Comparison of ENCODE assay signal across 28 mouse cellular contexts in the genomic region with DNA sequence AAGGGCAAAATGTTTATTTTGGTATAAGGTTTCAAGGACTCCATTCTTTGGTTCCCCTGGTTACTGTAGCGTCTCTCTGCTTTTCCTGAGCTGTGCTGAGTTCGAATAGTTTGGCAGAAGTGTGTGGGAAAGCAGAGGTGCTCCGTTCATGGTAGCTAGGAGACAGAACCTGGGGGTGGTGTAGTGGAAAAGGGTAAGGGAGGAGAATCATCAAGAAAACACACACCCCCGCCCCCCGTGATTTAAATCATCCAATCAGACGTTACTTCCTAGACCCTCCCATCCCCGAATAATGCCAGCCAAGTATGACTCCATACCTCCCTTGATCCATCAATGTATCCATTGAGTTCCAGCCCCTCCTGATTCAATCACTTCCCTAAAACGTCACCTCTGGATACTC.
DNase-seq lines count a peak whose midpoint lies in the region; ATAC-seq lines count a peak whose summit lies in the region.
"Had no signal": no experiment of that assay in that cellular context is flagged by ENCODE, and none has a peak within 500 bp of the region (broad histone marks: within the 10 kb centered on the region; RNA-seq: fewer than 3 reads in every experiment).

No protein-coding gene starts in this region.

- ATAC-seq in hindbrain, embryonic 11.5 days (ENCODE audit: low FRiP score), result no peak
- ATAC-seq: forebrain, embryonic 16.5 days; liver, embryonic 12.5 days; liver, postnatal 0 days; midbrain, embryonic 13.5 days had no signal

- no peaks in the 10 kb centered on the region for H3K9me3 ChIP-seq in hindbrain, embryonic 10.5 days
- no peaks in the 10 kb centered on the region for H3K9me3 ChIP-seq in hindbrain, embryonic 11.5 days (ENCODE audit: control insufficient read depth, low read length)
- H3K9me3 ChIP-seq: heart, embryonic 13.5 days; limb, embryonic 12.5 days; liver, embryonic 12.5 days; neural tube, embryonic 15.5 days had no signal

- WGBS in hindbrain, embryonic 10.5 days, result 92% methylated on average over 8 of the region's 8 CpGs
- 90% methylated on average over 8 of the region's 8 CpGs for WGBS in hindbrain, embryonic 11.5 days

- H3K27ac ChIP-seq in hindbrain, embryonic 10.5 days, result peak overlapping the region; percentile 83; the same call in 1 of the 2 replicates
- no peak overlapping the region for H3K27ac ChIP-seq in hindbrain, embryonic 11.5 days (ENCODE audit: low read depth, low read length)
- H3K27ac ChIP-seq: embryonic facial prominence, embryonic 13.5 days; forebrain, embryonic 10.5 days; heart, embryonic 13.5 days; limb, embryonic 12.5 days; liver, embryonic 12.5 days had no signal

- H3K4me2 ChIP-seq in hindbrain, embryonic 11.5 days (replicated peaks; ENCODE audit: low read depth, low read length), result no peak overlapping the region
- H3K4me2 ChIP-seq: embryonic facial prominence, embryonic 13.5 days; heart, embryonic 13.5 days; limb, embryonic 12.5 days; liver, embryonic 12.5 days; midbrain, embryonic 13.5 days; neural tube, embryonic 15.5 days had no signal

- no peak overlapping the region for H3K4me3 ChIP-seq in hindbrain, embryonic 10.5 days
- no peak overlapping the region for H3K4me3 ChIP-seq in hindbrain, embryonic 11.5 days (ENCODE audit: low read depth, low read length)
- H3K4me3 ChIP-seq: embryonic facial prominence, embryonic 13.5 days; forebrain, embryonic 10.5 days; heart, embryonic 13.5 days; limb, embryonic 12.5 days; liver, embryonic 12.5 days; midbrain, embryonic 13.5 days; neural tube, embryonic 15.5 days had no signal

- intact Hi-C loops in left cerebral cortex, postnatal 10 days (cut with DNase I), result no loop called here

- H3K4me1 ChIP-seq in hindbrain, embryonic 10.5 days (replicated peaks), result peaks cover 22% of the 10 kb centered on the region
- no peaks in the 10 kb centered on the region; the same call in 1 of the 2 replicates for H3K4me1 ChIP-seq in hindbrain, embryonic 11.5 days (replicated peaks; ENCODE audit: control insufficient read depth, insufficient read depth, low read length)
- H3K4me1 ChIP-seq: liver, embryonic 12.5 days had no signal

- no peaks in the 10 kb centered on the region for H3K36me3 ChIP-seq in hindbrain, embryonic 10.5 days
- H3K36me3 ChIP-seq in hindbrain, embryonic 11.5 days (ENCODE audit: control insufficient read depth, insufficient read depth, low read length), result no peaks in the 10 kb centered on the region
- H3K36me3 ChIP-seq: embryonic facial prominence, embryonic 13.5 days; forebrain, embryonic 10.5 days; G1E; heart, embryonic 13.5 days; limb, embryonic 12.5 days; liver, embryonic 12.5 days; midbrain, embryonic 13.5 days; neural tube, embryonic 15.5 days had no signal

- H3K9ac ChIP-seq in hindbrain, embryonic 11.5 days (ENCODE audit: low read depth, low read length), result no peak overlapping the region
- H3K9ac ChIP-seq: embryonic facial prominence, embryonic 13.5 days; heart, embryonic 13.5 days; limb, embryonic 12.5 days; liver, embryonic 12.5 days; liver, postnatal 0 days; midbrain, embryonic 13.5 days; neural tube, embryonic 15.5 days had no signal

- no peak for DNase-seq in hindbrain, embryonic 10.5 days (ENCODE audit: low spot score)
- no peak for DNase-seq in hindbrain, embryonic 11.5 days (ENCODE audit: low spot score)
- peak; percentile 15 to 21 for DNase-seq in left cerebral cortex, adult 9 months (ENCODE audit: low spot score in 2 of 2)
- no peak for DNase-seq in left cerebral cortex, postnatal 10 days (ENCODE audit: extremely low spot score in 1 of 2, low spot score in 2 of 2)
- DNase-seq in right cerebral cortex, adult 2 months (ENCODE audit: low spot score in 2 of 2), result peak; percentile 13 to 18
- DNase-seq in right cerebral cortex, postnatal 4 days, result no peak
- DNase-seq in urinary bladder, postnatal 25 days (ENCODE audit: low spot score), result no peak
- DNase-seq: adrenal gland, postnatal 10 days; cerebellum, adult 11 months; cerebellum, adult 9-11 months; gastrocnemius, postnatal 10 days; heart, postnatal 10 days; kidney, adult 11 months; kidney, postnatal 14 days; liver, postnatal 0 days; lung, postnatal 36 days; retina, postnatal 1 day; spleen, adult 18-20 months; thymus, postnatal 14 days had no signal

- no peaks in the 10 kb centered on the region for H3K27me3 ChIP-seq in hindbrain, embryonic 10.5 days (ENCODE audit: insufficient read depth, poor library complexity, severe bottlenecking)
- no peaks in the 10 kb centered on the region for H3K27me3 ChIP-seq in hindbrain, embryonic 11.5 days (ENCODE audit: control insufficient read depth, insufficient read depth, low read length)
- H3K27me3 ChIP-seq: embryonic facial prominence, embryonic 13.5 days; heart, embryonic 13.5 days; limb, embryonic 12.5 days; liver, embryonic 12.5 days; midbrain, embryonic 13.5 days; neural tube, embryonic 15.5 days had no signal

Comparison
In these comparisons a context has a peak if more than half of its experiments do, and no peak if none do; other contexts are left out.
1. DNase-seq: peak in left cerebral cortex, adult 9 months (2 of 2) and right cerebral cortex, adult 2 months (2 of 2); none in hindbrain, embryonic 10.5 days (single experiment), hindbrain, embryonic 11.5 days (single experiment), left cerebral cortex, postnatal 10 days (0 of 2), right cerebral cortex, postnatal 4 days (single experiment) and urinary bladder, postnatal 25 days (single experiment).